Mouse (Mus musculus) liver, postnatal 0 days (tissue): ENCODE results near the gene Kif1c. TPM values are rescaled to one million over a fixed set of nuclear protein-coding genes. Genes with fewer than 3 reads are reported as not detected.

Experiments
- ATAC-seq: fragments of 200-750 bp; cut with Nextera tagmentation; 2 replicates; pipeline ENCODE4 v1.8.0; 2017; ENCODE audit warnings: mild to moderate bottlenecking, moderate library complexity
- DNase-seq: peaks from one replicate; pipeline ENCODE4 v3.0.0-alpha.2; 2016
- H3K27ac ChIP-seq: fragments of 300-500 bp; sonication (generic); 2 replicates; pipeline ENCODE4 v1.5.1; 2014; ENCODE audit warnings: antibody characterized with exemption, moderate library complexity, mild to moderate bottlenecking, low read depth
- H3K27me3 ChIP-seq: fragments of 300-500 bp; sonication (generic); 2 replicates; pipeline ENCODE4 v1.6.1; 2014; ENCODE audit warnings: low read length, control low read depth, mixed read lengths; ENCODE audit not compliant: insufficient read depth
- H3K36me3 ChIP-seq: fragments of 300-500 bp; sonication (generic); replicated peaks from 2 replicates; pipeline ENCODE4 v1.6.1; 2014; ENCODE audit warnings: mild to moderate bottlenecking, control low read depth, low read length, moderate library complexity, mixed read lengths; ENCODE audit not compliant: insufficient read depth
- H3K4me1 ChIP-seq: fragments of 300-500 bp; sonication (generic); 2 replicates; pipeline ENCODE4 v1.6.1; 2014; ENCODE audit warnings: antibody characterized with exemption, mild to moderate bottlenecking, control low read depth; ENCODE audit not compliant: insufficient read depth
- H3K4me2 ChIP-seq: fragments of 300-500 bp; sonication (generic); 2 replicates; pipeline ENCODE4 v1.6.1; 2014; ENCODE audit warnings: low read depth, mild to moderate bottlenecking, low read length, moderate library complexity, mixed read lengths
- H3K4me3 ChIP-seq: fragments of 300-500 bp; sonication (generic); 2 replicates; pipeline ENCODE4 v1.5.1; 2014; ENCODE audit warnings: low read depth, low read length
- H3K9ac ChIP-seq: fragments of 300-500 bp; sonication (generic); replicated peaks from 2 replicates; pipeline ENCODE4 v1.6.1; 2014; ENCODE audit warnings: mild to moderate bottlenecking, moderate library complexity
- H3K9me3 ChIP-seq: fragments of 300-500 bp; sonication (generic); 2 replicates; pipeline ENCODE4 v1.6.1; 2016; ENCODE audit warnings: mild to moderate bottlenecking, control low read depth, low read length, mixed read lengths
- CTCF ChIP-seq: sonication (generic); IDR thresholded peaks from 2 replicates; pipeline ENCODE4 v1.5.1; 2016; ENCODE audit warnings: antibody characterized with exemption, low read depth
- EP300 ChIP-seq: IDR thresholded peaks from 2 replicates; pipeline ENCODE4 v1.6.1; 2016; ENCODE audit warnings: antibody characterized with exemption, low read depth, mild to moderate bottlenecking
- WGBS: fragments of 180-500 bp; shearing (Covaris S2); extraction: QIAGEN DNeasy Blood & Tissue Kit; methylation state at CpG from one replicate; pipeline ENCODE4 v1.1.7; 2014; ENCODE audit not compliant: insufficient replicate concordance; 5-methylcytosine and 5-hydroxymethylcytosine counted together
- polyA plus RNA-seq: library from polyadenylated mRNA; unstranded; fragments of >200 nt; fragmentation: Nextera tagmentation; extraction: Ambion mirVana; gene quantifications from 2 replicates; pipeline ENCODE4 v1.2.1, GENCODE M21; 2015

Gene Kif1c
- polyA plus RNA-seq, 1 experiment from 2014 or later = 1.8 TPM

DNA sequence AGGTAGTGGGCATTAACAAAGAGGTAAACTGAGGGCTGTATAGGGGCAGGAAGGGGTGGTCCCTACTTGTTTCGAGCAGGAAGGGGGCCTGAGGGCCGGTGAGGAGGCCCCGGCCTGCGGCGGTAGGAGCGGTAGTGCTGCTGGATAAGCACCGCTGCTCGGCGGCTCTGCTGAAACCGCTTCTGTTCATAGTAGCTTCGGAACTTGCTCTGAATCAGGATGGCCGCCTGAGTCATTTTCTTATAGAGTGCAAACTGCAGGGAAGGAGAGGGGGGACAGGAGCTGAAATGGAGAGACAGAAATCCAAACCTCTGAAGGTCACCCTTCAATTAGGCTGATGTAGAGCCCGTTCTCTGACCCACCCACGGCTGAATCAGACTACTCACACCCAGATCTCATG lies 29.9 kb upstream of the Kif1c start:
- no peak for DNase-seq
- 73% methylated on average over 14 of the region's 14 CpGs for WGBS
- Histone ChIP-seq H3K9me3 (no peaks in the 10 kb centered on the region), H3K27ac (0 out of 2 replicates have a peak overlapping the region, but pooled peaks have one; percentile 96), H3K36me3 (peaks cover 13% of the 10 kb centered on the region; the same call in 1 of the 2 replicates), H3K27me3 (no peaks in the 10 kb centered on the region), H3K9ac (peak overlapping the region; percentile 73), H3K4me3 (peak overlapping the region; percentile 69; the same call in 1 of the 2 replicates), H3K4me1 (peaks cover 24% of the 10 kb centered on the region), H3K4me2 (peak overlapping the region; percentile 98)
- TF ChIP-seq CTCF (no peak), EP300 (no peak)
- ATAC-seq = no peak

DNA sequence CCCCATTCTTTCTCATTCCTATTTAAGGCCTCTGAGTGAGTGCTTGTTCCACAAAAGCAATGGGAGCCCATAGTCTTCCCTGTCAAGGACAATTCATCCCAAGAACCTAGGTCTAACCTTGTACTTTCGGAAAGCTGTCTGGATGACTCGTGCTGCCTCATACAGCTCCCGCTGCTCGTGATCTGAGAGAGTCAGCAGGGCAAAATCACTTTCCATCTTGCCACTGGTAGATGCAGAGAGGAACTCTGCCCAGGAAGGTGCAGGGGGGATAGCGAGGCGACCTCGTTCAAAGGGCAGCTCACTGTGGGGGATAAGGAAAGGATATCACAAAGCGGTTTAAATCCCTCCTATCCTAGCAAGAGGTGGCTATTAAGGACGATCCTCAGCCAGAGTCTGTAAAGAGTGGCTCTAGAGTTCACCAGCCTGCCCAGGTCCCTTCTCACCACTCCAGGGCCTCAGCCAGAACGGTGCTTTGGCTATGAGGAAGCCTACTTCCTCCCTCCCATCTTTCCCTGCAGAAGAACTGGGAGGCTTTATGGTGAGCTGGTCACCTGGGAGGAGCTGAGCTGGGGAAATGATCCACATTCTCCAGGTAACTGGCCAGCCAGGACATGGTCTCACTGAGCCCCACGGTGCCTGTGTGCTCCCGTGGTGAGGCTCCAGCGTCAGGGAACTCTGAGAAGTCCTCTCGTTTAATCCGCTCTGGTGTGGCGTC lies 28.9 kb upstream of the Kif1c start:
- Histone ChIP-seq H3K27me3 (no peaks in the 10 kb centered on the region), H3K9me3 (no peaks in the 10 kb centered on the region), H3K27ac (no peak overlapping the region), H3K36me3 (peaks cover 10% of the 10 kb centered on the region; the same call in 1 of the 2 replicates), H3K9ac (no peak overlapping the region), H3K4me1 (peaks cover 24% of the 10 kb centered on the region), H3K4me3 (no peak overlapping the region), H3K4me2 (no peak overlapping the region)
- ATAC-seq (no peak), DNase-seq (no peak)
- no peak for TF ChIP-seq CTCF
- no peak for TF ChIP-seq EP300
- WGBS = 86% methylated on average over 16 of the region's 16 CpGs

DNA sequence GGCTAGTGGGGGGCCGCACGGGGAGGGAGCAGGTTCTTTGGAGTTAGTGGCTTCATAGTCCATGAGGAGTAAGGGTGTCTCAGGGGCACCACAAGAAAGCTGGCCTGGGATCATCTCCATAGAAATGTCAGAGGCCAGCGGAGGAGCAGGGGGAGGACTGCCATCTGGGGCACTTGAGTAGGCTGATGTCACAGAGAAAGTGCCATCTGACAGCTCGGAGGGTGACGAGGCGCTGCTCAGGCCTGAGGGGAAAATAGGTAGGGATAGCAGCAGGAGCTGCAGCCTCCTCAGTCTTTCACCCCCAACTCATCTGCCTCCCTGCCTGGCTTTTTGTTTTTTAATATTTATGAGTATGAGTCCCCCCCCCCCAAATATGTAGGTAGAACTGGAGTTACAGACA lies 26.3 kb upstream of the Kif1c start:
- Histone ChIP-seq H3K4me3 (no peak overlapping the region), H3K9ac (no peak overlapping the region), H3K27me3 (no peaks in the 10 kb centered on the region), H3K36me3 (peaks cover 10% of the 10 kb centered on the region; the same call in 1 of the 2 replicates), H3K27ac (no peak overlapping the region), H3K4me1 (peaks cover 18% of the 10 kb centered on the region), H3K9me3 (no peaks in the 10 kb centered on the region), H3K4me2 (no peak overlapping the region)
- ATAC-seq (no peak), DNase-seq (no peak)
- 88% methylated on average over 6 of the region's 6 CpGs for WGBS
- no peak for TF ChIP-seq CTCF
- no peak for TF ChIP-seq EP300

DNA sequence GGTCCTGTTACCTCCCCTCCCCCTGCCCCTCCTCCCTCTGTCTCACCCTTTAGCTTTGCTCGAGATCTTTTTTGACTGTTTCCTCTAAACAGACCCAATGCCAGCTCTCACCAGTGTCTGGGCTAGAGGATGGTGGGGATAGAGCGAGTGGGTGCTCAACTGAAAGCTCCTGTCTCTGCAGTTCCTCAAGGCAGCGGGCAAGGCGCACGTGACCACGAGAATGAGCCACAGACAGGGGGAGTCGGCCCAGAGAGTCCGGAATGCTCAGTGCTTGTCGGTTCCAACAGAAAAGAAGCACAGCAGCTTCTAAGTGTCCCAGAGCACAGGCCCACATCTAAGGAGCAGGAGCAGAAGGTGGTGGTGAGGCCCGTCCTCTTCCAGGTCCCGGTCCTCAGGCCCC lies 25.8 kb upstream of the Kif1c start:
- Histone ChIP-seq H3K4me3 (no peak overlapping the region), H3K27me3 (no peaks in the 10 kb centered on the region), H3K4me2 (no peak overlapping the region), H3K36me3 (peaks cover 10% of the 10 kb centered on the region; the same call in 1 of the 2 replicates), H3K9me3 (no peaks in the 10 kb centered on the region), H3K9ac (no peak overlapping the region), H3K27ac (no peak overlapping the region), H3K4me1 (peaks cover 23% of the 10 kb centered on the region)
- ATAC-seq (no peak), DNase-seq (no peak)
- TF ChIP-seq CTCF (no peak), EP300 (no peak)
- 53% methylated on average over 11 of the region's 11 CpGs for WGBS

DNA sequence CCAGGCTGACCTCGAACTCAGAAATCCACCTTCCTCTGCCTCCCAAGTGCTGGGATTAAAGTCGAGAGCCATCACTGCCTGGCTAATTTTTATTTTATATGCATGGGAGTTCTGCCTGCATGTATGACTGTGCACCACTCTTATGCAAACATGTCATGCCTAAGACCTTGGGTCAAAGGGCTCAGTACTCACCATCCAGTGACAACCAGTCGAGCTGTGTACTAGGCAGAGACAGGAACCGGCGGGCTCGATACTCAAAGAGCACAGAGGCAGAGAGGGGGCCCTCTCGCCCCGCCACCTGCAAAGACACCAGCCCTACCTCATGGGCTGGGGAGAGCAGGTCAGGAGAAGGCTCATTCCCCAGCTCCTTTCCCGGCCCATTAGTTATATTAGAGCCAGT lies 22.3 kb upstream of the Kif1c start:
- peaks cover 17% of the 10 kb centered on the region for H3K4me1 ChIP-seq
- H3K27ac ChIP-seq = peak overlapping the region; percentile 84
- H3K4me3 ChIP-seq = no peak overlapping the region
- no peaks in the 10 kb centered on the region for H3K9me3 ChIP-seq
- peak; percentile 75 for ATAC-seq
- peaks cover 17% of the 10 kb centered on the region; the same call in 1 of the 2 replicates for H3K36me3 ChIP-seq
- H3K9ac ChIP-seq = no peak overlapping the region
- TF ChIP-seq CTCF (no peak), EP300 (no peak)
- 72% methylated on average over 9 of the region's 9 CpGs for WGBS
- H3K27me3 ChIP-seq = no peaks in the 10 kb centered on the region
- no peak for DNase-seq
- H3K4me2 ChIP-seq = no peak overlapping the region

DNA sequence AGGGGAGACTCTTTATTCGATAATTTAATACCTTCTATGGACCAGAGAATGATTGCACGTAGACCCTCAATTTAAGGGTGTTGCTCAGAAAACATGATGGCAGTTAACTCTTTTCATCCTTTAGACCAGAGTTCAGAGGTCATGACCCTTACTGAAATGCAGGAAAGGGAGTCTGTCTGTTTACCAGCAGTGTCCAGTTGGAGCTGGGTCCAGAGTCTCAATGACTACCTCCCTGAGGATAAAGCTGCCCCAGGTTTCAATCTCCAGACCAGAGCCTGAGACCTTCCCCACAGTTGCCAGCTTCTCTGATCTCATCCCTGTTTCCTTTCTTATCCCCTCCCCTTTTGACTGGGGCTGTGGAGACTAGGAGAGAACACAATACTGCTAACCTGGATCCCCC lies 21.8 kb upstream of the Kif1c start:
- DNase-seq (no peak), ATAC-seq (peak; percentile 74)

More for the DNA sequence above, 21.8 kb upstream of the Kif1c start:
- peak overlapping the region; percentile 84 for H3K27ac ChIP-seq
- no peak overlapping the region for H3K4me2 ChIP-seq
- H3K27me3 ChIP-seq = no peaks in the 10 kb centered on the region
- no peak overlapping the region for H3K4me3 ChIP-seq
- WGBS = 75% methylated on average over 2 of the region's 2 CpGs
- TF ChIP-seq EP300 (no peak), CTCF (no peak)
- H3K9ac ChIP-seq = no peak overlapping the region; the same call in 1 of the 2 replicates
- H3K9me3 ChIP-seq = no peaks in the 10 kb centered on the region
- H3K36me3 ChIP-seq = peaks cover 18% of the 10 kb centered on the region; the same call in 1 of the 2 replicates
- peaks cover 17% of the 10 kb centered on the region for H3K4me1 ChIP-seq
